ENCODE assay signal across 8 mouse cellular contexts in the genomic region with DNA sequence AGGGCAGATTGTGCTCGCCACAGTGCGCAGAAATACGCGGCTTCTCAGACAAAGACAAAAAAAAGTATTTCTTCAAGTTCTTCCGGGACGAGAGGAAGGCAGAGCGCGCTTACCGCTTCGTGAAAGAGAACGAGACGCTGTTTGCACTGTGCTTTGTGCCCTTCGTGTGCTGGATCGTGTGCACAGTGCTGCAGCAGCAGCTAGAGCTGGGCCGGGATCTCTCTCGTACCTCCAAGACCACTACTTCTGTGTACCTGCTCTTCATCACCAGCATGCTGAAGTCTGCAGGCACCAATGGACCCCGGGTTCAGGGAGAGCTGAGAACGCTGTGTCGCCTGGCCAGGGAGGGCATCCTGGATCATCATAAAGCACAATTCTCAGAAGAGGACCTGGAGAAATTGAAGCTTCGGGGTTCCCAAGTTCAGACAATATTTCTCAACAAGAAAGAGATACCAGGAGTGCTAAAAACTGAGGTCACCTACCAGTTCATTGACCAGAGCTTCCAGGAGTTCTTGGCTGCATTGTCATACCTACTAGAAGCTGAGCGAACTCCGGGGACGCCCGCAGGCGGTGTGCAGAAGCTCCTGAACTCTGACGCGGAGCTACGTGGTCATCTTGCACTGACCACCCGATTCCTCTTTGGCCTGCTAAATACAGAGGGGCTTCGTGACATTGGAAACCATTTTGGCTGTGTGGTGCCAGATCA. TPM values are rescaled to one million over a fixed set of nuclear protein-coding genes. Genes with fewer than 3 reads are reported as not detected.
DNase-seq lines count a peak whose midpoint lies in the region; ATAC-seq lines count a peak whose summit lies in the region.

No protein-coding gene starts in this region.

- H3K36me3 ChIP-seq in megakaryocyte, embryonic 14.5 days (replicated peaks; ENCODE audit: low read length): peaks cover 60% of the 10 kb centered on the region
- H3K36me3 ChIP-seq in liver, embryonic 11.5 days (ENCODE audit: control insufficient read depth, insufficient read depth, low read length): no peaks in the 10 kb centered on the region
- H3K36me3 ChIP-seq in stomach, embryonic 16.5 days (ENCODE audit: control insufficient read depth, insufficient read depth, low read length): no peaks in the 10 kb centered on the region

- H3K9me3 ChIP-seq in megakaryocyte, embryonic 14.5 days: peaks cover 7% of the 10 kb centered on the region
- no peaks in the 10 kb centered on the region for H3K9me3 ChIP-seq in liver, embryonic 11.5 days (ENCODE audit: control insufficient read depth, low read length)
- no peaks in the 10 kb centered on the region for H3K9me3 ChIP-seq in stomach, embryonic 16.5 days (replicated peaks; ENCODE audit: control insufficient read depth, low read length)

- H3K9ac ChIP-seq in liver, embryonic 11.5 days (ENCODE audit: low read depth, low read length): no peak overlapping the region
- peak overlapping the region; percentile 51 for H3K9ac ChIP-seq in stomach, embryonic 16.5 days (ENCODE audit: low read length)

- H3K27ac ChIP-seq in liver, embryonic 11.5 days (ENCODE audit: low read depth, low read length): no peak overlapping the region
- no peak overlapping the region for H3K27ac ChIP-seq in stomach, embryonic 16.5 days (ENCODE audit: low read length)

- H3K4me1 ChIP-seq in megakaryocyte, embryonic 14.5 days: peaks cover 97% of the 10 kb centered on the region
- H3K4me1 ChIP-seq in liver, embryonic 11.5 days (replicated peaks; ENCODE audit: control insufficient read depth, insufficient read depth, low read length): peaks cover 9% of the 10 kb centered on the region; the same call in 1 of the 2 replicates
- peaks cover 12% of the 10 kb centered on the region for H3K4me1 ChIP-seq in stomach, embryonic 16.5 days (ENCODE audit: control insufficient read depth, insufficient read depth, low read length)

- peak; percentile 33 for DNase-seq in CD4-positive, CD25-positive, alpha-beta regulatory T cell, adult 2 months (ENCODE audit: low read depth, low spot score)
- no peak for DNase-seq in liver, embryonic 11.5 days (ENCODE audit: low spot score)
- no peak for DNase-seq in adrenal gland, adult (ENCODE audit: inconsistent age in 2 of 2, low spot score in 1 of 2)
- DNase-seq in urinary bladder, adult 2 months (ENCODE audit: low spot score): no peak

- no peaks in the 10 kb centered on the region for H3K27me3 ChIP-seq in megakaryocyte, embryonic 14.5 days (replicated peaks)
- H3K27me3 ChIP-seq in liver, embryonic 11.5 days (replicated peaks; ENCODE audit: control insufficient read depth, insufficient read depth, low read length): peaks cover 55% of the 10 kb centered on the region
- peaks cover 53% of the 10 kb centered on the region for H3K27me3 ChIP-seq in stomach, embryonic 16.5 days (ENCODE audit: control insufficient read depth, insufficient read depth, low read length)

- H3K4me3 ChIP-seq in megakaryocyte, embryonic 14.5 days (replicated peaks): peak overlapping the region; percentile 91
- H3K4me3 ChIP-seq in liver, embryonic 11.5 days (ENCODE audit: low read depth, low read length): peak overlapping the region; percentile 37
- H3K4me3 ChIP-seq in stomach, embryonic 16.5 days (replicated peaks; ENCODE audit: low read length): peak overlapping the region; percentile 48

- ATAC-seq in CD4-positive, CD25-positive, alpha-beta regulatory T cell, adult 4 months: no peak
- ATAC-seq in megakaryocyte, adult 5-6 weeks (ENCODE audit: poor library complexity, severe bottlenecking): no peak
- no peak for ATAC-seq in liver, embryonic 11.5 days (replicated peaks; ENCODE audit: low FRiP score)
- ATAC-seq in stomach, embryonic 16.5 days (ENCODE audit: insufficient read depth, low FRiP score): no peak

- WGBS in liver, embryonic 11.5 days: 27% methylated on average over 30 of the region's 30 CpGs
- 23% methylated on average over 30 of the region's 30 CpGs for WGBS in stomach, embryonic 16.5 days

- H3K4me2 ChIP-seq in liver, embryonic 11.5 days: peak overlapping the region; percentile 75
- H3K4me2 ChIP-seq in stomach, embryonic 16.5 days (ENCODE audit: low read depth, low read length): peak overlapping the region; percentile 71

RNA-seq across cellular contexts. Expression of a gene that starts 2.5 kb away (rescaled TPM):
- polyA plus RNA-seq in CD4-positive, CD25-positive, alpha-beta regulatory T cell, adult 4 months (2017; shearing (Covaris generic)): not detected
- 18.0 and 21.3 TPM in 2 replicates for polyA plus RNA-seq in megakaryocyte, embryonic 14.5 days (2012; ENCODE audit: insufficient read depth, low replicate concordance)
- not detected in 2 replicates for total RNA-seq in megakaryocyte, adult 5-6 weeks (2015)
- total RNA-seq in megakaryocyte, adult 5-6 weeks (2017): not detected in 2 replicates
- polyA plus RNA-seq in liver, embryonic 11.5 days (2014; fragmentation: Nextera tagmentation; extraction: Ambion mirVana): 1.3 and 1.9 TPM in 2 replicates
- 9.9 and 10.0 TPM in 2 replicates for polyA plus RNA-seq in stomach, embryonic 16.5 days (2015; fragmentation: Nextera tagmentation; extraction: Ambion mirVana)
- not detected in 2 replicates for polyA plus RNA-seq in urinary bladder, adult 2 months (2012; rRNA removed)

RNA-seq across cellular contexts. Expression of a gene that starts 18.0 kb away (rescaled TPM):
- 10 to 100 TPM; 15.1 to 30.9 TPM for polyA plus RNA-seq in CD4-positive, CD25-positive, alpha-beta regulatory T cell, adult 4 months (2017; shearing (Covaris generic))
- polyA plus RNA-seq in megakaryocyte, embryonic 14.5 days (2012; ENCODE audit: insufficient read depth, low replicate concordance): 6.6 and 7.4 TPM in 2 replicates
- total RNA-seq in megakaryocyte, adult 5-6 weeks (2015): 8.7 and 9.3 TPM in 2 replicates
- 7.8 and 10.2 TPM in 2 replicates for total RNA-seq in megakaryocyte, adult 5-6 weeks (2017)
- 13.1 and 13.2 TPM in 2 replicates for polyA plus RNA-seq in liver, embryonic 11.5 days (2014; fragmentation: Nextera tagmentation; extraction: Ambion mirVana)
- polyA plus RNA-seq in stomach, embryonic 16.5 days (2015; fragmentation: Nextera tagmentation; extraction: Ambion mirVana): 25.6 and 27.3 TPM in 2 replicates
- polyA plus RNA-seq in urinary bladder, adult 2 months (2012; rRNA removed): 41.5 and 49.5 TPM in 2 replicates

RNA-seq across cellular contexts. Expression of a gene that starts 23.0 kb away (rescaled TPM):
- not detected for polyA plus RNA-seq in CD4-positive, CD25-positive, alpha-beta regulatory T cell, adult 4 months (2017; shearing (Covaris generic))
- polyA plus RNA-seq in megakaryocyte, embryonic 14.5 days (2012; ENCODE audit: insufficient read depth, low replicate concordance): not detected in 2 replicates
- not detected in 2 replicates for total RNA-seq in megakaryocyte, adult 5-6 weeks (2015)
- not detected in 2 replicates for total RNA-seq in megakaryocyte, adult 5-6 weeks (2017)
- polyA plus RNA-seq in liver, embryonic 11.5 days (2014; fragmentation: Nextera tagmentation; extraction: Ambion mirVana): 0.97 TPM in 1 of 2 replicates, not detected in the other
- polyA plus RNA-seq in stomach, embryonic 16.5 days (2015; fragmentation: Nextera tagmentation; extraction: Ambion mirVana): 1.3 and 19.4 TPM in 2 replicates
- polyA plus RNA-seq in urinary bladder, adult 2 months (2012; rRNA removed): 3.9 and 4.4 TPM in 2 replicates

RNA-seq across cellular contexts. Expression of a gene that starts 26.9 kb away (rescaled TPM):
- polyA plus RNA-seq in CD4-positive, CD25-positive, alpha-beta regulatory T cell, adult 4 months (2017; shearing (Covaris generic)): not detected
- polyA plus RNA-seq in megakaryocyte, embryonic 14.5 days (2012; ENCODE audit: insufficient read depth, low replicate concordance): not detected in 2 replicates
- 0.78 and 2.3 TPM in 2 replicates for total RNA-seq in megakaryocyte, adult 5-6 weeks (2015)
- 1.3 TPM in 1 of 2 replicates, not detected in the other for total RNA-seq in megakaryocyte, adult 5-6 weeks (2017)
- polyA plus RNA-seq in liver, embryonic 11.5 days (2014; fragmentation: Nextera tagmentation; extraction: Ambion mirVana): 0.58 and 0.60 TPM in 2 replicates
- polyA plus RNA-seq in stomach, embryonic 16.5 days (2015; fragmentation: Nextera tagmentation; extraction: Ambion mirVana): 3.8 and 4.4 TPM in 2 replicates
- 1.3 and 1.7 TPM in 2 replicates for polyA plus RNA-seq in urinary bladder, adult 2 months (2012; rRNA removed)

RNA-seq across cellular contexts. Expression of a gene that starts 32.5 kb away (rescaled TPM):
- under 1 TPM in 1 of 2 experiments, not detected in 1; 0.82 TPM for polyA plus RNA-seq in CD4-positive, CD25-positive, alpha-beta regulatory T cell, adult 4 months (2017; shearing (Covaris generic))
- polyA plus RNA-seq in megakaryocyte, embryonic 14.5 days (2012; ENCODE audit: insufficient read depth, low replicate concordance): not detected in 2 replicates
- total RNA-seq in megakaryocyte, adult 5-6 weeks (2015): not detected in 2 replicates
- total RNA-seq in megakaryocyte, adult 5-6 weeks (2017): 0.88 TPM in 1 of 2 replicates, not detected in the other
- polyA plus RNA-seq in liver, embryonic 11.5 days (2014; fragmentation: Nextera tagmentation; extraction: Ambion mirVana): not detected in 2 replicates
- polyA plus RNA-seq in stomach, embryonic 16.5 days (2015; fragmentation: Nextera tagmentation; extraction: Ambion mirVana): not detected in 2 replicates
- polyA plus RNA-seq in urinary bladder, adult 2 months (2012; rRNA removed): not detected in 2 replicates

Comparison
In these comparisons a context has a peak if more than half of its experiments do, and no peak if none do; other contexts are left out.
1. H3K4me3 ChIP-seq: peak in every context shown above with its lines; median percentile 91 in megakaryocyte, embryonic 14.5 days; 48 in stomach, embryonic 16.5 days; 37 in liver, embryonic 11.5 days.